Mouse (Mus musculus): Measurements from ENCODE around the gene Cd151.

DNA sequence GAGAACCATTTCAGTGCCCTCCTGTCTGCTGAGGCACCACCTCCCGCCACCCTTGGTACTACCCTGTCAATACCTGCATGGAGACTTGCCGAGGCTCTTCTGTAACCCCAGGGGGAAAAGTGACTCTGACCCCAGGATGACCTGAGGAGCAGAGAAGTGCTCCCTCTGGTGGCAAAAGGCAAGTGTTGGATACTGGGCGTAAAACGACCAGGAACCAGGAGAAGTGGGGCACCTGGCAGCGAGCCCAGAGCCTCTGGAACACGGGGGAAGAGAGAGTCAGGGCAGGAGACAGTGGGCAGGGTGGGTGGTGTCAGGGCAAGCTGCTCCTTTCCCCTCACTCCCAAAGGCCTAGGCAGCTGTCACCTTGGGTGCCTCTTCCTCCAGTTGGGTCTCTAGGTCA is 26.6 kb upstream of the Cd151 start:
- TF ChIP-seq CTCF (IDR thresholded peaks at IDR 0.05; ENCODE audit: extremely low read depth, insufficient read length, insufficient replicate concordance, low read depth, low read length) (peak; percentile 90; the same call in 1 of the 2 replicates), POLR2A (IDR thresholded peaks at IDR 0.05; ENCODE audit: low read depth, low read length) (no peak)

All from small intestine, adult 2 months (tissue).